Mouse (Mus musculus): ENCODE results near the gene Dock2.

The Dock2 gene

GRCm38 (mm10) chr11:34527238-34527637, 256.5 kb downstream of the Dock2 start:
- no peak for DNase-seq (ENCODE audit: low spot score)

- DNase-seq (ENCODE audit: low spot score) = no peak
Observed at GRCm38 (mm10) chr11:34525096-34525891, 258.4 kb downstream of the Dock2 start.

- no peak for DNase-seq (ENCODE audit: low spot score)
Observed at GRCm38 (mm10) chr11:34524586-34524985, 259.1 kb downstream of the Dock2 start.

- no peak for DNase-seq (ENCODE audit: low spot score)
Observed at GRCm38 (mm10) chr11:34518566-34518965, 265.1 kb downstream of the Dock2 start.

GRCm38 (mm10) chr11:34516971-34517370, 266.7 kb downstream of the Dock2 start:
- no peak for DNase-seq (ENCODE audit: low spot score)

- DNase-seq (ENCODE audit: low spot score) = no peak
Observed at GRCm38 (mm10) chr11:34515301-34515700, 268.4 kb downstream of the Dock2 start.

GRCm38 (mm10) chr11:34506390-34506789, 277.3 kb downstream of the Dock2 start:
- no peak for DNase-seq (ENCODE audit: low spot score)

GRCm38 (mm10) chr11:34499663-34500062, 284.0 kb downstream of the Dock2 start:
- no peak for DNase-seq (ENCODE audit: low spot score)

- DNase-seq (ENCODE audit: low spot score) = no peak
Observed at GRCm38 (mm10) chr11:34494682-34495081, 289.0 kb downstream of the Dock2 start.

GRCm38 (mm10) chr11:34492986-34493385, 290.7 kb downstream of the Dock2 start:
- no peak for DNase-seq (ENCODE audit: low spot score)

- DNase-seq (ENCODE audit: low spot score) = no peak
Observed at GRCm38 (mm10) chr11:34492223-34492622, 291.5 kb downstream of the Dock2 start.

- DNase-seq (ENCODE audit: low spot score) = no peak
Observed at GRCm38 (mm10) chr11:34489548-34489947, 294.1 kb downstream of the Dock2 start.

GRCm38 (mm10) chr11:34479301-34479700, 304.4 kb downstream of the Dock2 start:
- no peak for DNase-seq (ENCODE audit: low spot score)

GRCm38 (mm10) chr11:34469792-34470191, 313.9 kb downstream of the Dock2 start:
- no peak for DNase-seq (ENCODE audit: low spot score)

- no peak for DNase-seq (ENCODE audit: low spot score)
Observed at GRCm38 (mm10) chr11:34468571-34468970, 315.1 kb downstream of the Dock2 start.

- no peak for DNase-seq (ENCODE audit: low spot score)
Observed at GRCm38 (mm10) chr11:34467056-34467455, 316.6 kb downstream of the Dock2 start.

GRCm38 (mm10) chr11:34449944-34450343, 333.7 kb downstream of the Dock2 start:
- DNase-seq (ENCODE audit: low spot score) = no peak

- peak; percentile 11 for DNase-seq (ENCODE audit: low spot score)
Observed at GRCm38 (mm10) chr11:34447891-34448290, 335.8 kb downstream of the Dock2 start.

GRCm38 (mm10) chr11:34438429-34438828, 345.3 kb downstream of the Dock2 start:
- no peak for DNase-seq (ENCODE audit: low spot score)

GRCm38 (mm10) chr11:34437446-34437845, 346.2 kb downstream of the Dock2 start:
- DNase-seq (ENCODE audit: low spot score) = no peak

- DNase-seq (ENCODE audit: low spot score) = no peak
Observed at GRCm38 (mm10) chr11:34431978-34432377, 351.7 kb downstream of the Dock2 start.

GRCm38 (mm10) chr11:34431371-34431770, 352.3 kb downstream of the Dock2 start:
- no peak for DNase-seq (ENCODE audit: low spot score)

GRCm38 (mm10) chr11:34430940-34431339, 352.8 kb downstream of the Dock2 start:
- no peak for DNase-seq (ENCODE audit: low spot score)

GRCm38 (mm10) chr11:34427212-34427611, 356.5 kb downstream of the Dock2 start:
- no peak for DNase-seq (ENCODE audit: low spot score)

Data from ovary, postnatal 14 days (tissue).